Mouse (Mus musculus) T-helper 1 cell (primary cell): ENCODE results near the gene Zfp651.

Experiments
- in situ Hi-C: fragments of 300-600 bp; cut with MboI, MseI; formaldehyde crosslinking; loops from one replicate; pipeline ENCODE4 v1.15.1; 2025; ENCODE audit warnings: high pct_unique_total_duplicates

Zfp651 gene

DNA sequence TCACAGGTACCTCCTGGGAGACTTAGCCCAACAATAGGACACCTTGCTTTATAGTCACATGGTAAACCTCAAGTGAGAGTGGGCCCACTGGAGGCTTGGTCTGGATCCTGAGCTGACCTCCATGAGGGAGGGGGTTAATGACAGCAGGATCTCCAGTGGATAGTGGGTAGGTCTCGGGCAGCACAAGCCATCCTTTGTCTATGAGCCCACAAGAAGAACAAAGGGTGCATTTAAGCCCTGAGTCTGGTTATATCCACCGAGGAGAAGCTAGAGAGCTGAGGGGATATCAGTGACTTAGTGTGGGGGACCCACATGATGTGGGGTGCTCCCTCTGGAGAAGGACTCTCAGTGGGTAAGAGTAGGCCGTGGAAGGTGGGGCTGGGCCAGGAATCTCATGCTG is 49.4 kb downstream of the Zfp651 start:
- in situ Hi-C loops: no loop called here

DNA sequence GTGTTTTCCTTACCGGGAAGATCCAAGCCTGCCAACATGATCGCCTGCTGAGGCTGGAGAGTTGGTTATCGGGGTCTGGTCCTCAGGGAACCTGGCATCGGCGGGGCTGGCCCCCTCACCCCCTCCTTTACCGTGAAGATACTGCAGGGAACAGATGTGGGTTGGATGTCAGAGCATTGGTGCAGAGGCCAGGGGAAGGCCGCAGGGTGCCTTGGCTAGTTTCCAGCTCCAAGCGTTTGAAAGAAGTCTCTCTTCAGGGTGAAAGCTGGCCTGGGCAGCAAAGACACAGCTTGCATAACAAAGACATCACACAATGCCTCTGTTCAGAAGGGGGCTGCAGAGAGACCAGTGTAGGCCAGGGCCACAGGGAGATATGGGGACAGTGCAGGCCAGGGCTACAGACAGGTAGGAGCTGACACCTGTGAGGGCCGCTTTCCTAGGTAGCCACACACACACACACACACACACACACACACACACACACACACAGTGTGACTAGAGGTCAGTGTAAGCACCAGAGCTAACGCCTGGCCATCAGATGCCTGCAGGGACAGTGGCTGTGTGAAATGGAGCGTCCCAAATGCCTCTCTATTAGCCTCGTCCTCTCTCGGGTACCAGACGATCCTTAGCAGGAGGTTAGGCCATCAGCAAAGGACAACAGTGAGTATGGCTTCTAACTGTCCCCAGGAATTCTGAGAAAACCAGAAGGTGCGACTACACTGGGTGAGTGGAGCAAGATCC is 51.1 kb downstream of the Zfp651 start:
- in situ Hi-C loops: no loop called here

DNA sequence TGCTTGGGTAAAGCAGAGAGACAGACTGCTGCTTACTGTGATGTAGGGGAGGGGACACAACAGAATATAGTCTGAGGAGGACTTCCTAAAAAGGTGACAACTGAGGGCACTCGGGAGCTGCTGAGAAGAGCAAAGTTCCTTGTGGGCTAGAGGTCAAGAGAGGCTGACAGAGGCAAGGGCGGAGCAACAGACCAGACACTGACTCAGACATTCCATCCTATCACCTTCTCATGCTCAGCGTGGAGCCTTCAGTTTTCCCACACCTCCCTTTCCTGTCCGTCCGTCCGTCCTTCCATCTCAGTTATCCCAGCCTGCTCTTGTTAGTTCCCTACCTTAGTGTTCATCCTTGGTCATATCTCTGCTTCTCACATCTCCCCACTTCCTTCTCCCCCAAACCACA is 56.1 kb downstream of the Zfp651 start:
- in situ Hi-C loops: no loop called here

DNA sequence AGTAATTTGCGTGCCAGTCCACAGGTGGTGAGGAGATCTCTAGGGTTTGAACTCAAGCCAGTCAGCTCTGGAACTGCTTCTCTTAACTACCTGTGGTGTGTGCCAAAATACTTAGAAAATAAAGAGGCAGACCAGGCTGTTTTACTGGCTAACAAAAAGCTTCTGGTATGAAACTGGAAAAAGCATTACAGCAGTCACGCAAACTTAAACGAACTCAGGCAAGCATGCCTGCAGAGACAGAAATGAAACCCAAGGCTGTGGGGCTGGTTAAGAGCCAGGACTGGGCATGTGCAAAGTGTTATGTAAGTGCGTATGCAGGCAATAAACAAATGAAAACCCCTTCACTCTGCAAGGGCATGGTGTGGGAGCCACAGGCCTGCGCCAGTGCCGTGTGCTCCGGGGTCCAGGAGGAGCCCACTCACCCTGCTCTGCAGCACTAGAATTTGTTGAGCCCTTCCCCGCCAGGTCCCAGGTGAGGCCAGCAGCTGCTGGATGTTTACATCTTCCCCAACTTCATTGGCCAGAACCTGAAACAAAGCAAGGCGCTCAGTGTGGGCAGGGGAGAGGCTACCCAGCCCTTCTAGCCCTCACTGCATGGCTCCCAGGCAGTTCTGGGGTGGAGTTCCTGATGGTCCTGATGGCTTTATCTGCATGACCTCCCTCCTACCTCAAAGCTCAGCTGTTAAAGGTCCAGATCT is 60.1 kb downstream of the Zfp651 start:
- in situ Hi-C loops: no loop called here

DNA sequence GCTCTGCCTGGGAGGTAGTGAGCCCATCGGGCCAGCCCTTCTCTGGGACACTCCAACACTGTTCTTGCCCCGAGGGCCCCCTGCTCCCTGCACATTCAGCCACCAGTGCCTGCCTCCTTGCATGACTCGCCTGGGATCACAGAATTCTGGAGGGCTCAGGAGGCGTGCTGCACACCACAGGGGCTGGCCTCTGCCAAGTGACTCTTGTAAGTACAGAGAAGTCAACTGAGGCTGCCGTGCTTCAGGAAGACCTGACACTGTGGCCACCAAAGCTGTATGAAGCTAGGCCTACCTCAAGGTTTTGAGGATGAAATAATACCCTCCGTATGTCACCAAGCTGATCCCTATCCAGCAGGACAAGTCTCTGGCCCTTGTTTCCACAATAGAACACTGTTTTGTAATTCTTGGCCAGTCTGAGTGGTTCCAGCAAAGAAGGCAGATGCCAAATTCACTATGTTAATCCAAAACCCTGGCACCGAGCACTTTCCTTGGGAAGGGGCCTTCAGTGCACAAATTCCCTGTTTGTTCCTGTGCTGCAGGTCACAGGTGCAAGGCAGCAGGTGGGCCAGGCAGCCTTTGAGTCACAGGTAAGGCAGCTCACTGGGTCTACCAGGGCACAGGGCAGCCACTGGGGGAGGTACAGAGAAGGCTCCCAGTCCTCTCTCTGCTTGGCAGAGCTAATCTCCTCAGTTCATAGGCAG is 60.8 kb downstream of the Zfp651 start:
- in situ Hi-C loops: no loop called here

DNA sequence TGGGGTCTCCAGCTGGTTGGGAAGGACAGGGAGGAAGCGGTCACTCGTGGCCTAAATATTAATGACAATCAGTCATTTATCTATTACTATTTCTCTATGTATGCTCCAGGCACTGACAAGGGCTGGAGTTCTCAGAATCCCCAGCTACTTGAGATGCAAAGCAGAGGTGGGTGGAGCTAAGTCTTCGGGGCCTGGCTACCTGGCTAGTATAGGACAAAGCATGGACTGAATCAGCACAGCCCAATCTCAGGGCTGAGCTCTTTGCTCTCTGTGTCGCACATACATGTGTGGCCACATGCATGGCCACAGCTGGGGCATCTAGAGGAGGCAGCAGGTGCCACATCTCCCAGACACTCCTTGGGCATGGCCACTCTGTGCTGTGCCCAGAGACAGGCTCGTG is 61.6 kb downstream of the Zfp651 start:
- in situ Hi-C loops: no loop called here
